Mouse (Mus musculus): ENCODE measurements around the gene Gfod2.

DNA sequence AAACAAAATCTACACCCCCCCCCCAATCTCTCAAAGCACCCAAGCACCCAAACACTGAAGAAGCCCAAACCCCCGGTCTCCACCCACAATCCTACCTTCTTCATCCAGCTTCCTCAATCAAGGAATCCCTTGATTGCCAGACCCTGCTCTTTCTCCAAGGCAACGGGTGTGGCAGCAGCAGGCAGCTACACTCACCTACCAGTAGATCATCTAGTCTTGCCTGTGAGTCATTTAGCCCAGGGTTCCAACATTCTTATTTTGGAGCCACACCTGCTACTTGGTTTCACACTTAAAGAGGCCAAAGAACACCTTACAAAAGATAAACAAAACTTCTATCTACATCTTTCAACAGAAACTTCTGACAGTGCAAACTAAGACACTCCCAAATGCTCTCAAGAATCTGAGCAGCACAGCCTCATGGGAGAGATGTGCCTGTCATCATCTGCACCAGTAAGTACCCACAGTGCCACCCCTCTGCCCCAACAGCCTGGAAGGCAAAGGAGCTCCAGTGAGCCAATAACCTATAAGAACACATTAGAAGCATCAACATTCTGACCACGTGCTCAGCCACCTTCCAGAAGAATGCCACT lies 35.6 kb upstream of the Gfod2 start:
- TF ChIP-seq POLR2A (IDR thresholded peaks at IDR 0.05; ENCODE audit: extremely low read depth, insufficient read depth, low read length), result no peak
- no peak for TF ChIP-seq CTCF (IDR thresholded peaks at IDR 0.05; ENCODE audit: low read depth, low read length)
